Mouse (Mus musculus) G1E-ER4 (cell line): Measurements from ENCODE around the gene Cir1. TPM values are rescaled to one million over a fixed set of nuclear protein-coding genes. Genes with fewer than 3 reads are reported as not detected.

Source experiments
- GATA1 ChIP-seq: IDR thresholded peaks from one replicate; pipeline ENCODE4 v1.8.0; 2012; ENCODE audit warnings: low read length, inconsistent platforms
- polyA plus RNA-seq: library from polyadenylated mRNA; stranded (reverse); fragments of >175 nt; gene quantifications from 2 replicates; pipeline ENCODE4 v1.2.3, GENCODE M21; 2012

Gene Cir1
- 12.6 and 17.2 TPM in 2 replicates for polyA plus RNA-seq

DNA sequence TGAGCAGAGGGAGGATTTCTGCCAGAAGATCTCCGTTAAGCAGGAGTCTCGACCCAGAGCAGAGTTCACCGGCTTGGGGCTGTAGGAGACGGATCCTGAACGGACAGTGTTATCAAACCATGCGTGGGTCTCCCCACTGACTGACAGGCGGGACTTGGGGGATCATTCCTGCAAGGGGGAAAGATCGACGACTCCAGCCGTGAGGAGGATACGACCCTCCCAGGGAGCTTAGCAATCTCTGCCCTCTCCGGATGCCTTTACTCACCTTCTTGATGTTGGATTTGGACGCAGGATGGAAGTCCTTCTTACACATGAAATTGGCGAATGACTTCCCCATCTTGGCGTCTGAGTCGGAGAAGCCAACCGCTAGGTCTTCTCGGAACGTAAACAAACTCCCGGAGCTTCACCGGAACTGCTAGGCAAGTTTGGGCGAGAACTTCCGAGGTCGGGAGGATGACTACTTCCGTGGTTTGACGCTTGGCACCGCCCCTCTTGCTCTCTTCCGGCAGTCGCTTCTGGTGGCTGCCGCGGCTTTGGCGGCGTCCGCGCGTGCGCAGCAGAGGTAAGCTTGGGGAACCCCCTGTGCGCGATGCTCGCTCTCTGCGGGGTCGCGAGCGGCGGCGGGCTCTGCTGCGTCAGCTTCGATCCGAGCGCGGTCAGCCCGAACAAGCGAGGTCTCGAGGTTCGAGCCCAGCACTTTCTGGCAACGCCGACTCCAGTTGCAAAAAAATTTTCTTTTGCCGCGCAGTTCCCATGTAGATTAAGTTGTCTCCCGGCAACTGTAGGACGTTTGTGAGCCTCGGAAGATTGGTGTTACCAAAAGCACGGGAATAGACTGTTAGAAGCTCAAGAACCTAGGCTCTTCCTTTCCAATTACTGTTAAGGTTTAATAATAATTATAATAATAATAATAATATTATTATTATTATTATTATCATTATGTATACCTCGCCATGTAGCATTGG lies at the start of gene Cir1, which contains the start of gene Scrn3:
Cir1 (minus strand) TSS at position 550 of the 965 bp plus-strand sequence.
Scrn3 (plus strand) TSS at position 450 of the 965 bp plus-strand sequence.
- TF ChIP-seq GATA1 = no peak

DNA sequence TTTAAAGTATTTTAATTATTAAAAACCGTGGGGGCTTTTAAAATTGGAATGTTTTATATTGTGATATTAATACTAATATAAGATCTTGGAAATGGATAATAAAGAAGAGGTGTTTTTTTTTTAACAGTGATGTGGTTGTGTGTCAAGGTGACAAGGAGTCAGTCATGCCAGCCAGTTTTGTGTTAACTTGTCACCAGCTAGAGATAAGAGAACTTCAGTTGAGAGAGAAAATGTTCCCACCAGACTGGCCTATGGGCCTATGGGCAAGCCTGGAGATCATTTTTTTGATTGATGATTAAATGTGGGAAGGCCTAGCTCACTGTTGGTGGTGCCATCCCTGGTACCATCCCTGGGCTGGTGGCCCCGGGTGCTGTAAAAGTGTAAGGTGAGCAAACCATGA lies 48.0 kb upstream of the Cir1 start:
- TF ChIP-seq GATA1 = no peak

DNA sequence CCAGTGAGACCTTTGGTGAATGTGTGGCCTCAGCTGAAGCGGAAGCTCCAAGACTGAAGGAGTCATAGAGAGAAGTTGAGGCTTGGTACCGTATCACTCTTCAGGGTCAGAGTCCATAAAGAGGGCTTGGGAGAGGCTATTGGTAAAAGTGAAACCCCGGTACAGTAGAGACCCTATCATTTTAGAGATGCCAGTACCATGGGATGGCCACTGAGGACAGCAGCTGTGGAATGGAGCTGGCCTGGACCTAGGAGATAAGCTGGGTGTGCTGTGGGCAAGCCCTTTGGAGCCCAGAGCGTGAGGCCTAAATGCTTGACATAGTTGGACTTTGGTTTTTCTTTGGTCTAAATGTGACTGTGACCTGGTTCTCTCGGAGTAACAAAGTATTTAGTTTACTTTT lies 47.4 kb upstream of the Cir1 start:
- TF ChIP-seq GATA1 = no peak

DNA sequence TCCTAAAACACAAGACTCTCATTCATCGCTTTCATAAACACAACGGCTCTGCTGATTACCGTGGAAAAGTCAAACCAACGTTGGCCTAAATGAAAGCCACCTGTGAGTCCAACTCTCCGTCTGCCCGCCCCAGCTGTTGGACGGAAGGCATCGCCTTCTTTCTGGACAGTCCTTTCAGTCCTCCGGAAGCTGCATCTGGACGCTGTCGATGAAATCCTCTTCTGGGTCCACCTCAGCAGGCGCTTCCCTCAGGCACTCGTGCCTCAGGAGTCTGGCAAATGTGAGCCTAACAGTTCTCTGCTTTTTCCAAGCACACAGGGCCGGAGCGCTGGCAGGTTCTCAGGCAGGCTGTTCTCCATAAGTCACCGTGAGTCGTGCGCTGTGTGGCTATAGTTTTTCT lies 44.5 kb upstream of the Cir1 start:
- no peak for TF ChIP-seq GATA1

DNA sequence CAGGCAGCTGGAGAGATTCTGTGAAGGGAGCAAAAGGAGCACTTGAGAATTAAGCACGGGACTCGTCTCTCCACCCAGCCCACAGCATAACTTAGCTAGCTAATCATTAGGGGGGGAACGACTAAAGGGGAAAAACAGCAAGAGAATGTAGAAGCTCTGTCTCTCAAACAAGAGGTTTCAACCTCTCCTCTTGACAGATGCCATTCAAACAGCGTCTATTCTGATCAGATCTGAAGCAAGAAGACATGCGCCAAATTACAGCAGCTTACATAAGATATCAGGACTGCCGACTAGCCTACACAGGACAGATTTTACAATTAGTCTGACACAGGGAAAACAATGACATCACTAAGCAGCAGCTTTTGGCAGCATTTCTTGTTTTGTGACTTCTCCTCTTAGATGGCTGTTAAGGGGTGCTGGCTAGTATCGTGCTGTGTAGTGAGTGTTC lies 39.5 kb upstream of the Cir1 start:
- TF ChIP-seq GATA1 = no peak

DNA sequence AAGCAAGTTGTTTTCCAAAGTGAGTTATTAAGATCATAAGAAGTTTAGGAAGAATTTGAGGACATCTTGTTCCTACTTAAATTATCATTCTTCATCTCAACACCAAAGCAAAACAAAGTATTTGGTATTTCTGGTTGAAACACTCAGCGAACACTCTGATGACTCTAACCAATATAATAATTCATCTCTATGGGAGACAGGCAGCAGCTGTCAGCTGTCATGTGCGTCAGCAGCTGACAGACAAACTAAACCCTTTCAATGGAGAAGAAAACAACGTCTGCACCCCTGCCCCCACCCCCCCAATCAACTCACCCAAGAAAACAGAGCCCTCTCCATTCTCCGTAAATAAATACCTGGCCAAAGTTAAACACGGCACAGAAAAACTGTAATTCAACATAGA lies 39.0 kb upstream of the Cir1 start:
- no peak for TF ChIP-seq GATA1

DNA sequence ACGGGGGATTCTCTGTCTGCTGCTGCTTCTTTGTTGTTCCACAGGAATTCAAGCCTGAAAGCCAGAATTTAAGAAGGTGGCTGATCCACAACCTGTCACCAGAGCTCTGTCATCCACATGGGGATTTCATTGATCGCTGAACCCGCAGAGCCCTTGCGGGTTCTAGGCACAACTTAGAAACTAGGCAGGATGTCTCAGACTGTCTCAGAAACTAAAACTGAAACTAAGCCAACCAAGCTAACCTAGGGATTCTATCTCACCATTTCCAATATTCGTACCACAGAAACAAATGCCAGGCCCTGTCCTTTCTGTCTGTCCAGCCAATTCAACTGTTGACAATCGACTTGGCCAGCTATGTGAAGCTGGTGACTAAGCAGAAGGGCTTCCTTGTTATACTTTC lies 35.7 kb upstream of the Cir1 start:
- no peak for TF ChIP-seq GATA1

DNA sequence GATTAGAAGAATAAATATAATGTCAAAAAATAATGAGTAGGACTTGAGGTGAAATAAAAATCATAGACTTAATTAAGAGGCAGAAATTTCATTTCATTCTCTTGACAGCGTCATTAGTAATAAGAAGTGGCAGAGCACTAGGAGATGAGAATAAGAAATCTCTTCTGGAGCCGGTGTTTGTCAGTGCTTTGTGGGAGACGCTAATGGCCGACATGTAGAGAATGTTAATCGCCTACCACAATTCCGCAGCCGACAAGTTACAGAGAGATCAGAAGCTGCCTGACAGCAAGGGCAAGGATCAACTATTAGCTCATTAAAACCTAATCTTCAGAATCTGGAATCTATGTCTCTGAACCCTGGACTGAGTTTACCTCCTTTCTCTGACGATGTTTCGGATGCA lies 35.3 kb upstream of the Cir1 start:
- TF ChIP-seq GATA1 = no peak

DNA sequence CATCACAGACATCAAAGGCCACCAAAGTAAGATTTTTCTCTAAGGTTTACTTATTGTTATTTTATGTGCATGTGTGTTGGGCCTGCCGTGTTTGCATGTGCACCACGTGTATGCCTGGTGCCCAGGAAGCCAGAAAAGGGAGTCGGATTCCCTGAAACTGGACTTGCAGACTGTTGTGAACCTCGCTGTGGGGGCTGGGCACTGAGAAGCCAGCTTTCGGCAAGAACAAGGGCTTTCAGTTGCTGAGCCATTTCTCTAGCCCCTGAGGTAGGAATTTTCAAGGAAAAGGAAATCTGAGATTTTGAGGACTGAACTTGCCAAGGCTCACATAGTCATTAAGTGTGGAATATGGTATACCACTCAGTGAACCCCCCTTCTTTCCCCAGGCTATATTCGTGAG lies 34.6 kb upstream of the Cir1 start:
- no peak for TF ChIP-seq GATA1

DNA sequence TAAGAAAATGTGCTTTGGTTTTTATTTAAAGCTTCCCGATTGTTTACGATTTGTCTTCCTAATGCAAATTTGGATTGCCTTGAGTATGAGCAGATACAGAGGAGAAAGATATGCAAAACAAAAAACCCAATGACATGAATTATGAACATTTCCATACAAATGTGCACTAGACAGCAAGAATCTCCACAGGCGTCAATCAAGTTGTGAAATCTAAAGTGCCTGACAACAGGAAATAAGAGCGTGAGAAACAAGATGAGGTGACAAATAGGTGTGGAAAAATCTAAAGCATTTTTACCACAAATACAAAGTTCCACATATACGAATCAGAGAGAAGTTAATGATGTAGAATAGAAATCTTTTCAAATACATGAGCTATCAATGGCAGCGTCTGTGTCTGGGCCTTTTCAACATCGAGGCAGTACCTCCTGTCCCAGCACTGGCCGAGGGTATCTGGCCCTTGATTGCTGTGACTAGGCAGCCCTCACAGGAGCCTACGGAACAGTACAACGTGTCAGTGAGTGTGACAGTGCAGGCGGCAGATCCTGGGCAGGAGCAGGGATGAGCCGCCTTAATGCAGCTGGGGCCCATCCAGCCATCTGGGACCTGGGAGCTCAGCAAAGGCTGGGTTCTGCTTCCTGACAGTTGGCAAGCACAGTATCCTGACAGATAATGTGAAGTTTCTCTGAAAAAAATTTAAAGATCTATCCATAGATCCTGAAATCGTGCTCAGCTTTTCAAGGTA lies 34.0 kb upstream of the Cir1 start:
- TF ChIP-seq GATA1 = no peak

DNA sequence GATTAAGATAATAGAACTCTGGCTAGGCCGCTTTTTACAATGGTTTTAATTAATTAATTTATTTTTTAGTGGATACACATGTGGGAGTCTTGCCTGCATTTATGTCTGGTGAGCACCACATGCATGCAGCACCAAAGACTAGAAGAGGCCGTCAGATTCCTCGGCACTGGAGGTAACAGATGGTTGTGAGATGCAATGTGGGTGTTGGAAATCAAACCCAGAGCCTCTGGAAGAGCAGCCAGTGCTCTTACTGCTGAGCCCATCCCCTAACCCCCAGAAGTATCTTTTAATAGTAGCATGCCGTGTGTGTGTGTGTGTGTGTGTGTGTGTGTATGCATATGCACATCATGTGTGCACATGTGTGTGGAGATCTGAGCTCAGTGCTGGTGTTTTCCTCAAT lies 32.7 kb upstream of the Cir1 start:
- no peak for TF ChIP-seq GATA1

DNA sequence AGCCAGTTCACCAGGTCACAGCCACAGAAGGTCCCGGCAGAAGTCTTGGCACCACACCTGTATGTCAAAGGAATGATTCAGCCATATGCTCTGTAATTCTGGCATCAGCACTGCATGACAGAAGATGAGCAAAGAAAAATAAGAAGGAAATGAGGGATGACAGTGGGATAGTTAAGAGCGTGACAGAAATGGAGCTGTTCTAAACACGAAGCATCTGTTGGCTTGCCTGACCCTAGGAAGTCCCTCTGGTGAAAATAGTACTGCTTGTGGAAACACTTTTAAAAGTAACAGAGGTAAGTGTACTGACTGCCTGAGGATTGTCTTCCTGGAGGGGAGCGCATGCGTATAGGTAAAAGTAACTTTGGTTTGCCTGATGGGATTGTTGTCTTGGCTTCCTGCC lies 31.2 kb upstream of the Cir1 start:
- no peak for TF ChIP-seq GATA1

DNA sequence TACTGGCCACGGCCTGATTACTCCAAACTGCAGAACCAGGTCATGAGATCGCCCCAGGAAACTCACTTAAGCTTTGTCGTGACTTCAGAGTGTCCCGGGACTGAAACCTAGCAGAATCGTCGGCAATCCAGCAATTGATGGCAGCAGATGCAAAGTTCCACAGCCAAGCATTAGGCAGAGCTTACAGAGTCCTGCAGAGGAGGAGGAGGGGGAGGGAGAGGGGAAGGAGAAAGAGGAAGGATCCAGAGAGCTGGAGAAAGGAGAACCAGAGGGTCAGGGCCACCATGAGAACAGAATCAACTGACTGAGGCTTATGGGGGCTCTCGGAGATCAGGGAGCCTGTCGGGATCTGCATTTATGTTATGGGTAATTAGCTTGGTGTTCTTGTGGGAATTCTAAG lies 25.9 kb upstream of the Cir1 start:
- TF ChIP-seq GATA1 = no peak

DNA sequence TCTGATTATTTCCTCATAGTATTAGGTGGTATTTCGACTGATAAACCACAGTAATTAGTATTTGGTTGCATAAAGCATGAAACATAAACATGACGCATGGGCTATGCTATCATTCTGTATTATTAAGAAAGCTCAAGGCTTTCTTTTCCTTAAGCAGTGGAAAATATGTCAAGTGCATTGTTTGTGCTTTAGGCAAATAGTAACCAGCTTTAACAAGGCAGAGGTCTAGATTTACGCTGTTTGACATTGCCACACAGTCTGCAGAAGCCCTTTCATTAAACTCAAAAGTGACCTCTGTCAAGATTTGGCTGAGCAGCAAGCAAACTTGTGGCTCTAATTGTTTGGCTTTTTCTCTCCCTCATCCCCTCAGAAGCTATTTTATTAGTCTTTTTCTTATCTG lies 23.4 kb upstream of the Cir1 start:
- TF ChIP-seq GATA1 = no peak

DNA sequence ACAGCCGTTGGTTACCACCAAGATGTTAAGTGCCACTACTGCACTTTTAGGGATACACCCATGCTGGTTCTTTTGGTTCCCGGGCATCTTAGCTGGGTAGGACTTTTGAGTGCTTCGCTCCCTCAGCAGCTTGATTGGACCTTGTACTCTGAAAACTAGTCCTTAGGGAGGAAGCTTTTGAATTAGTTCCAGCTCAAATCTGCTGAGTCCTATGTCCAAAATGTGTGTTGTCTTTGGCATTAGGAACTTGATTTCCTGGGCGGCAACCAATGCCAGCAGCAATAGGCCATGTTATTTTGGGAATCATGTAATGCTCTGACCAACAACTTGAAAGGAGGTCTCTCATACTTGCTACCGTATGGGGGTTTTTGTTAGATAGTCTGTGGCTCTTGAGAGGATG lies 13.4 kb upstream of the Cir1 start:
- TF ChIP-seq GATA1 = no peak

DNA sequence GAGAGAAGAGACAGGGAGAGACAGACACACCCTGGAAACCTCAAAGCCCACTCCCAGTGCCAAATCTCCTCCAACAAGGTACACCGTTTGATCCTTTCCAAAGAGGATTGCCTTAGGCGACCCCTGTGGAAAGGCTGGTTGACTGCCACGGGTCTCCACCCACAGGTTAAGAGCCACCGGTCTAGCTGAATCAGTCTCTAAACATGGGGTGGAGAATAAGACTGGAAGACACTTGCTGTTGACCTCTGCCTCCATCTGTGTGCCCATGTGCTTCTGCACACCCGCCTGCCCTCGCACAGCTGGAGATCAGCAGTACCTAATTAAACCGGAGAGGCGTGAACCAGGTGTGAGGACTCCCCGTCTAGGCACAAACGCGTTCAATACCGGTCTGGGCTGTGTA lies 10.5 kb upstream of the Cir1 start:
- TF ChIP-seq GATA1 = no peak
